Mouse (Mus musculus) cerebellum, adult 11-12 months (tissue): ENCODE measurements around the gene Maco1.

Experiments
- DNase-seq: peaks from one replicate; pipeline ENCODE4 v3.0.0; 2022

Gene Maco1

DNA sequence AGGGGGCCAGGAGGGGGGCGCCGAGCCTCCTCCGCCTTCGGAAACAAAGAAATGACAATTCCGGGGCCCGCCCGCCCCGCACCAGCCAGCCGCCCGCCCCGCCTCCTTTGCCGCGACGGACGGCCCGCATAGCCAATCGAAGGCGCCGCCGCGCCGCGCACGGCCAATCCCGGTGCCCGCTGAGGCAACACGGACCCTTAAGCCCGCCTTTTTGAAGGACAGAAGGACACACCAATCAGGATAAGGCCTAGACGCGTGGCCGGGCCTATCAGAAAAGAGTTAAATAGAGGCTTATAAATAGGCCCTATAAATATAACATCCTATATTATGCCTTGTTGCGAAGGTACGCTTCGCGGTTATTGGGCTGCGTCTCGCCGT is at the start of gene Maco1:
Gene Maco1 (minus strand): TSS at position 87 of the 378 bp plus-strand sequence.
- peak; percentile 99 for DNase-seq

DNA sequence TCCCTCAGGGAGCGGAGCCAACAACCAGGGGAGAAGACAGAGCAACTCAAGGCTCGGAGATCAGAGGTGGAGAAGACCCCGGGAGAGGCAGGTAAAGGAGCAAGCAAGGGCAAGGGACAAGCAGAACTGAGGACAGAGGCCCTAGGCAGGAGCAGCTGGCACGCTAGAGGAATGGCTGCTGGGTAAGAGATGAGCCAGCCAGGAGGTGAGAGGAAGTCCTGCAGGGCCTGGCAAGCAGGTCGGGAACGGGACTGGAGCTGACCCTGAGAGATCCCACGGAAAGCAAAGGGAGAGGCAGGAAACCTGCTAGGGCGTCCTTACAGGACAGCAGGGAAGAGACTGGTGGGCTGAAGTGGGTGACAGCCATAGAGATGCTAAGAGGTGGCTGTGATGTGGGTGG is 48.0 kb upstream of the Maco1 start:
- peak; percentile 54 for DNase-seq

DNA sequence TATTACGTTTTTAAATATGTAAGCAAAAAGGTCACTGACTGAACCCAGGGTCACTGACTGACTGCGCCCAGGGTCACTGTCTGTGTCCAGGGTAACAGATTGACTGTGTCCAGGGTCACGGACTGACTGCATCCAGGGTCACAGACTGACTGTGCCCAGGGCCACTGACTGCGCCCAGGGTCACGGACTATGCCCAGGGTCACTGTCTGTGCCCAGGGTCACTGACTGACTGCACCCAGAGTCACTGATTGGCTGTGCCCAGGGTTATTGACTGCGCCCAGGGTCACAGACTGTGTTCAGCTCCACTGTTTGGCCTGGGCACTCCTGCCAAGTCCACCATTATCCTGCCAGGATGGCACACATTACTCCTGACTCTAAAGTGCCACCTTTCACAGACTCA is 44.1 kb upstream of the Maco1 start:
- DNase-seq: no peak

DNA sequence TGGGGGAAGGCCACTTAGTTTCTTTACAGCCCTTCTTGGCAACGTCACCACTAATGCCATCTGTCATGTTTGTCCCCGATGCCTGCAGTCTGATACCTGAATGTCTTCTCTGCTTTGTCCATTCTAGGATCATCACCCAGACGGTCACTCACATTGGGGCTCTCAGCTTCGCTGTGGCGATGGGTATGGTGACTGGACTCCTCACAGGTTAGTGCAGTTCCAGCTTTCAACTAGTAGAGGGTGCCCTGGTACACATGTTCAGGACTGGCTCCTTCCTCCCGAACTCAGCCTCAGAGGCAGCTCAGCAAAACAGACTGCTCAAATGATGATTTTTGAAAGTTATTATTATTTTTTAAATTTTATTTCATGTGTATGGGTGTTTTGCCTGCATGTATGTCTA is 39.0 kb upstream of the Maco1 start:
- peak; percentile 62 for DNase-seq

DNA sequence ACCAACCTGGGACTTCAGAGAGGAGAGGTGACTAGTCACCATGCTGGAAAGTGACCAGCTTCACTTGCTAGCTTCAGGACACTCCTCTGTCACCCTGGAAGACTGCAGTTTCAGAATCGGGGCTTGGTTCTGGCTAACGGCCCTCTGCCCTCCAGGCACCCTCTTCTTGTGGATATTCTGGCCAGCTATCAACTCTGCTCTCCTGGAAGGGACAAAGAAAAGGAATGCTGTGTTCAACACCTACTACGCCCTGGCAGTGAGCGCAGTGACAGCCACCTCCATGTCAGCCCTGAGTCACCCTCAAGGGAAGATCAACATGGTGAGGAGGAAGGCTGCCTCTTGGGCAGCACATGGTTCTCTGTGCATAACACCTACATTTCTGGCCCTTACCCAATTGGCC is 31.2 kb upstream of the Maco1 start:
- DNase-seq: no peak

DNA sequence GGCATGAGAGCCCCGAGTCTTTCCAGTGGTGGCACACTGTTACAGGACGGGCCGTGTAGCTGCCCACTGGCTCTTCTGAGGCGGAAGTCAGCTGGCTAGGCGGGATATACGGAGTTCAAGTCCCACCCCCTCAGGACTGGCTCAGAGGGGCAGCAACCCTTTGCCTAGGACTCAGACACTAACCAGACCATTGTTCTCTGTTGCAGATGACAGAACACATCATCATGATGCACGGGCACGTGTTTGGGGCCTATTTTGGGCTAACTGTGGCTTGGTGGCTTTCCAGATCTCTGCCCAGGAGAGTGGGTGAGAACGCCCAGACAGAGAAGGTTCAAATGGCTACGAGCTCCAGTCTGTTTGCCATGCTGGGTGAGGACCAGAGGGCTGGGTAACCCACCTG is 30.7 kb upstream of the Maco1 start:
- DNase-seq: no peak

DNA sequence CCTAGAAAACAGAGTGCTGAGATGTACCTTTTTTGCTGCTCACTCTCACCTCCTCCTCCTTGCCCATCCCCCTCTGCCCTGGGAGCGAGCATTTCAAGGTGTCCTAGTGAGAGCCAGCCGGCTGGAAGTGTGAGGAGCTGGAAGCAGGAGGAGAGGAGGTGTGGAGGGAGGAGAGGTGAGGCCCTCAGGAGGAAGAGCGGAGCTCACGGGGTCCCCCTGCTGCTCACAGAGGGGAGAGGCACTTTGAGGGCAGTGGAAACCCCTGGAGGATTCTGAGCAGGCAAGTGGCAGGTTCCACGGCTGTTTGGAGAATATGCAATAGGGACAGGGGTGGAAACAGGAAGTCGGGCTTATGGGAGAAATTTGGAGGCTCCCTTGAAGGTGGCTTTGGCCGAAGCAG is 30.1 kb upstream of the Maco1 start:
- DNase-seq: no peak

DNA sequence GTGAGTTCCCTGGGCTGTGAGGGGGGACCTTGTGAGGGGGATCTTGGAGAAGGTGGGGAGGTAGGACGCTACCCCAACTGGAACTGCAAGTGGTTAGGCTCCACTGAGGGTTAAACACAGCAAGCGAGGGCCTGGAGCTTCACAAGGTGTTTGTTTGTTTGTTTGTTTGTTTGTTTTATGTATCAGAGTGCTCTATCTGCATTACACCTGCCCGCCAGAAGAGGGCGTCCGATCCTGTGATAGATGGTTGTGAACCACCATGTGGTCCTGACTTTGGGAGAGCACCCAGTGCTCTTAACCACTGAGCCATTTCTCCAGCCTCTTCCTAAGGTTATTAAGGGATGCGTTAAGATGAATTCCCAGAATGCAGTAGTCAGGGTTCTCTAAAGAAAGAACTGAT is 26.9 kb upstream of the Maco1 start:
- no peak for DNase-seq

DNA sequence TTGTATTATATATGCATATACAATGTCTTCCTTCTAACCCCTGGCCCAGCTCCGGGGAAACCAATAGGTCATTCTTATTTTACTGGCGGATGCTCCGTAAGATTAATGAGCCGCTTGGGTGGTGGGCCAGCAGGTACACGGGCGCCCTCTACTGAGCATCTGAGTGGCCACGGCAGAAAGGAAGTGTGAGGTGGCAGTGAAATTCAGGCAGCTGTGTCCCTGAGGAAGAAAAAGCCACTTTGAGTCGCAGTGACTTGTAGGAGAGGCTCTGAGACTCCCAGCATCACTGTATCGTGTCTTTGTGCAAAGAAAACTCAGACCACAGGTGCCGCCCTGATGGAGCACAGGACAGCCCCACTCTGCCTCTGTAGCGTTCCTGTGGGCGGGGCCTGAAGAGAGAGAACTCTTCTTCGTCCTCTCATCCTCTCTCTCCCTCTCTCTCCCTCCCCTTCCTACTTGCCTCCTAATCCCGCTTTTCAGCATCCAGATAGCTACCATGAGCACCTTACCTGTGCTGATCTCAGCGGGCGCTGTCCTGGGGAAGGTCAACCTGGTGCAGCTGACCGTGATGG is 26.4 kb upstream of the Maco1 start:
- peak; percentile 63 for DNase-seq

DNA sequence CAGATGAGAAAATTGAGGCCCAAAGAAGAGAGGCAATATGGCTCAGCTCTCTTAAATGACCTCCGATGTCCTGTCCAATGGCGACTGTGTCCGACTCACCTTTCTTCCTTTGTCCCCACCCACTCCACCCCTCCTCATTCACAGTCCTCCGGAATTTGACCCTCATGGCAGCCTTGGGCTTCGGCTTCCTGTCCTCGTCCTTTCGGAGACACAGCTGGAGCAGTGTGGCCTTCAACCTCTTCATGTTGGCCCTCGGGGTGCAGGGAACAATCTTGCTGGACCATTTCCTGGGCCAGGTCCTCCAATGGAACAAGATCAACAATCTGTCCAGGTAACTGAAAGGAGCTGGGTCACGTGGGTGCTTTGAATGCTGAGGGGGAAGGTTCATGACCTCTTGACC is 23.0 kb upstream of the Maco1 start:
- no peak for DNase-seq

DNA sequence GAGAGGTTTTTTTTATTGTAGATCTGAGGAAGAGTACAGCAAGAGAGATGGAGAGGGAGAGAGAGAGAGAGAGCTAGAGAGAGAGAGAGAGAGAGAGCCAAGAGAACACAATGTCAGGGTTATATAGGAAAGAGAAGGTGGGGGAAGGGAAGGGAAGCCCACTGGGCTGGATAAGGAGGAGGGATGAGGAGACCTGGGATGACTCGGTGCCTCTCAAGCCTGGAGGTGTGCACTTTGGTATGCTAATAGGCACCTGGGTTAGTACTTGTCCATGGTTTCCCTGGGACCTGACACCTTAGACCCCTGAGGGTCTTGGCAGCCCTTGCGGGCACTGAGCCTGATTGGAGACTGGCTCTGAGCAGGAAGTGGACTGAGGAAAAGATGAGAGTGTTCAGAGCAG is 18.8 kb upstream of the Maco1 start:
- DNase-seq: no peak

DNA sequence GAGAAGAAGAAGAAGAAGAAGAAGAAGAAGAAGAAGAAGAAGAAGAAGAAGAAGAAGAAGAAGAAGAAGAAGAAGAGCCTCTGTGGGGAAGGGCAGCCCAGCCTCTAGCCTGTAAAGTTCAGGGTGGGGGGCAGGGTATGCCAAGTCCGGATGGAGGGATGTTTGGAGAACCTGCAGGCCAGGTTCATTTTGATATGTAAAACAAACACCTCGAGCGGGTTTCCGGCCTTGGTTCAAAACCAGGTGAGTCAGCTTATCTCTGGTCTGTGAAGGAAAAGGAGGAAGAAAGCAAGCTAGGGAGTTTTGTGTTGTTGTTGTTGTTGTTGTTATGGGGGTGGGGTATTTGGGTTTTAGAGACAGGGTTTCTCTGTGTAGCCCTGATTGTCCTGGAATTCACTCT is 18.3 kb upstream of the Maco1 start:
- no peak for DNase-seq

DNA sequence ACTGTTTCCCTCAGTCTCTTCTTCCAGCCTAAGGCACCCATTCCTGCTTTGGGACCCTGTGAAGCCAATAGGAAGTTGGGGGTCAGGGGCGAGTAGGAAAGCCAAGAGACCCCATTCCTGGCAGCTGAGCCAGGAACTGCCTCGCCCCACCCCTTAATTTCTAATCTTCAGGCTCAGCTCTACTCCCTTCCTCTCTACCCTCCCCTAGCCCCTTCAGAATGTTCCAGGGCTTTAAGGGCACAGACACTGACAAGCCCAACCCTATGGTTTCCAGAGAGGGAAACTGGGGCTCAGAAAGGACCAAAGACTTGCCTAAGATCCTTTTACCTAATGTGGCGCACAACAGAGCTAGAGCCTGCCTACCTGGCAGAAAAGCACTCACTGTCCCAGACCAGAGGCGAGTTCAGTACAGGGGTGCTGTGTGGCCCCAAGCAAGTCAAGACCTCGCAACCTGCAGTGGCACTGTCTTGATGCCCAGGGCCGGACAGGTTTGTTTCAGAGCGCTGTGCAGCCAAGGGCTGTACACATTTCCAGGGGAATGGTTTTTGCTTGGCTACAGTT is 16.8 kb upstream of the Maco1 start:
- no peak for DNase-seq

DNA sequence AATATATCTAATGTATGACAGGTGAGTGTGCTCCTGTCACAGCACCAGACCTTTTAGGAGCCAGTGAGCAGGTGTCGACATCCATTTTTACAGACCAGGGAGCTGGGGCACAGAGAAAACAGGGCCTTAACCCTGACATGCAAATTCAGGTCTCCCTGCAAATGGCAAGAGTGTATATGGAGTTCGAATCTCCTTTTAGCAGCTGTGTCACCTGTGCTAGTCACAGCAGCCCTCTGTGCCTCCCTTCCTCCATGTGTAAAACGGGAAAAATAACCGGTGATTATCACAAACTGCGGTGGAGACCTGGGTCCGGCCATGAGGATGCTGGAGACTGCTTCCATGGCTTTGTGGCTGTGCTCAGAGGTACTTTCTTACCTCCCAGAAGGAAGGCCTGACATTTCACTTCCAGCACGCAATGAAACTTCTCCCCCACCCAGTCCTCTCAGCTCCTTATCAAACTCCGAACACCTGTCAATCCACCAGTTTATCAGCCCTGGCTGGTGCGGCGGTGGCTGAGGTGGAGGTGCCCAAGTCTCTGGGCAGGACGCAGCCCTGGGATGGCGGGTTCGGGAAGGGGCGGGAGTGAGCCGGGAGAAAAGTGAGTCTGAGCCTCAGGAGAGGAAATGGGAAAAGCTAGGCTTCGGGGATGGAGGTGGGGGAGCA is 16.1 kb upstream of the Maco1 start:
- no peak for DNase-seq

DNA sequence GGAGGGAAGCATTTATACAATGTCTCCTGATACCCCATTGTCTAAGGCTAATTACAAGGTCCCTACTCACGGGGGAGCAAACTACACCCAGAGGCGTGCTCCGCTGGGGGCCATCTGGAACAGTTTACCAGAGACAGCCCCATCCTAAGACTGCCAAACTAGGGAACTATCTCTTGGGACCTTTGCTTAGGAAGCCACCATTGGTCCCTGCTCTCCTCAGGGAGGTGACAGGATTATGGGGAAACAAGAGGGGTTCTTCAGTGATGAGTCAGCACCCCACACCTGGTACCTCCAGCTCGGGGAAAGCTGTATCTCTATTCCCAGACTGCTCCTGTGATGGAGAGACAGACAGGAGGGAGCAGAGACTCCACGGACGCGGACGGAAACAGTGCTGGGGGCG is 15.3 kb upstream of the Maco1 start:
- no peak for DNase-seq

DNA sequence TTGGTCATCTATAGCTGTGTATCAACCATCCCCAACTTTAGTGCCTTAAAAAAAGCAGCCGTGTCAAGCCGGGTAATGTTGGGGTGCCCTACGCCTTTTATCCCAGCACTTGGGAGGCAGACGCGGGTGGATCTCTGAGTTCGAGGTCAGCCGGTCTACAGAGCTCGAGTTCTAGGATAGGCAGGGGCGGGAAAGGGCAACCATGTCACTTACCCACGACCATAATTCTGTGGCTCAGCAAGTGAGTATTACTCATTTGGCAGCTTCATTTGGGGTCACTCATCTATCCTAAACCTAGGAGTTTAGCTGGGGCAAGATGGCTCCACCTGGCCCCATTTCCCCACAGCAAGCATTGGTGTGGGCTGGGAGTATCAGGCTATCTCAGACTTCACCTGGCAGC is 14.9 kb upstream of the Maco1 start:
- no peak for DNase-seq

DNA sequence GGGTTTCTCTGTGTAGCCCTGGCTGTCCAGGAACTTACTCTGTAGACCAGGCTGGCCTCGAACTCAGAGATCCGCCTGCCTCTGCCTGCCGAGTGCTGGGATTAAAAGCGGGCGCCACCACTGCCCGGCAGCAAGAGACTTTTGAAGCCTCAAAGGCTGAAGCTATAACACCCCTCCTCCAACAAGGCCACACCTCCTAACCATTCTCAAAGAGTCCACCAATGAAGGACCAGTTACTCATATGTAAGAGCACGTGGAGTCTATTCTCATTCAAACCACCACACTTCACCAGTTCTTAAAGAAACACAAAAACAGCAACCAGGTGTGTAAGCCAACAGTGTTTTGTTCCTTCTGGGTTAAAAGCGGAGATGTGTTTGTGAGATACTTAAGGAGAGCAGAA is 14.5 kb upstream of the Maco1 start:
- DNase-seq: no peak

DNA sequence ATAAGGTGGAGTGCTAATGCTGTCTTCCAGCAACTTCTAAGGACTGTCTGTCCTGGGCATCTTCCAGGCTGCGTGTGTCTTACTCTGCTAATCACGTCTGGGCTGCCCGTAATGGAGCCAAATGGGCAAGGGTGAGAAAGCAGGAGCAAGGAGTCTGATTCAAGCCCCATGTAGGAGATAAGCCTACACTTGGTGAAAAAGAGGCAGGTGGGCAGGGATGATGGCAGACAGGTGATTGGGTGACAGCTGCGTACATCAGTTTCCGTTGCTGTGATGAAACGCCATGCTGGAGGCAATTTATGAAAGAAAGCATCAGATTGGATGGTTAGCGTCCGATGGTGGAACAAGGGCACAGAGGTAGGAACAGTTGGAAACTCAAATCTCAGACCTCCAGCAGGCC is 14.1 kb upstream of the Maco1 start:
- no peak for DNase-seq

DNA sequence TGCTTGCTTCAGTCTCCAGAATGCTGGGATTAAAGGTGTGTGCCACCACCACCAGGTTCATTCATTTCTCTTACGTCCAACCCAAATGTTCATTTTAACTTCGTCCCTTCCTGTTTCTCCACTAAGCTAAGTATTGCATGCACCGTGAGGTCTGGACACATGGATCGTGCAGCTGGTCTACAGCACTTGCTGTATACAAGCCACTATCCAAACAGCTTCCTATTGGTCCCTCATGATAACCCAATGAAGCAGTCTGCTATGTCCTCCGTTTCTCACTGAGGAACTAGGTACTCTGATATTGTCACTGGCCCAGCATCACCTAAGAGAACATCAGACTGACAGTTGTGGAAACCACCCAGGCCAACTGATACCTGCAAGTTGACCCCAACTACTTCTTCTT is 12.6 kb upstream of the Maco1 start:
- DNase-seq: no peak

DNA sequence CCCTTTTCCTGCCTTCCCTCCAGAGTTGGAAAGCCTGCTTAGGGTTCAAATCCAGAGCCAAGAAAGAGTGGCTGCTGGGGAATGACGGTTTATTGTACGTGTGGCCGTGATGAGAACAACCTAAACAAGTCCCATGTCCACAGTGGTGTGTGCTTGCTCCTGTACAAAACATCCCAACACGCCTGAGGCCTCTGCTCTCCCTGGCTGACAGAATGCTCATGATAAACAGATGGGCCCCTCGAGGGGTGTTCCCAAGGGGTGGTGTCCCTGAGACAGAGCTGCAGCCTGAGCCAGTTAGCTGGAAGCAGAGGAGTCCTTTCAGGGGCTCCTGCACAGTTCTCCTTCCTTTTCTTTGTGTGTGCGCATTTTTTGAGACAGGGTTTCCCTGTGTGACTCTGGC is 12.2 kb upstream of the Maco1 start:
- DNase-seq: no peak

DNA sequence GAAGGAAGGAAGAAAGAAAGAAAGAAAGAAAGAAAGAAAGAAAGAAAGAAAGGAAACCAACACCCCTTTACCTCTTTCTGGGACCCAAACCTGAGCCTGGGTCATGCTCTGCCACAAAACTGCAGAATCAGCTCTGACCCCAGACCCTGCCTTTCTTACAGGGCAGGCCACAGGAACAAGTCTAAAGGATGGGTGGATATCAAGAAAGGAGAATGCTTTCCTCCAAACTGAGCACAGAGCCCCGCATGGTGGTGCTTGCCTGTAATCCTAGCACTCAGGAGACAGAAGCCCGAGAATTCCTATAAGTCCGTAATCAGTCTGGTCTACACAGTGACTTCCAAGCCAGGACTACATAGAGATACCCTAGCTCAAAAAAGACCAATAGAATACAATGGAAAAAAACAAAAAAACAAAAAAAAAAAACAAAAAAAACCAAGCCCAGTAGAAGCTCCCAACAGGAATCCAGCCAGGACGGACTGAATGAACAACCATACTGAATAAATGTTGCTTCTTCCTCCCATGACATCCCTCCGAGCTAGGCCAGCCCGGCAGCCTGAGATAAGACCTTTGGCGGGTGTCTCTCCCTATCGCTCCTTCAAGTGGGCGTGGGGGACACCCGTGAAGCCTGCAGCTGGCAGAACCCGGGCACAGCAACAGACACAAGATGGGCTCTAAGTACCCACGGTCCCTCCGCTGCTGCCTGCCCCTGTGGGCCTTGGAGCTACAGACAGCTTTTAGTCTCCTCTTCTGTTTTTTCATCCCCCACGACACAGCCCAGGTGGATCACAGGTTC is 11.0 kb upstream of the Maco1 start, which contains the start of gene Rhd:
Gene Rhd (plus strand): TSS at position 600 of the 793 bp plus-strand sequence.
- DNase-seq: no peak

DNA sequence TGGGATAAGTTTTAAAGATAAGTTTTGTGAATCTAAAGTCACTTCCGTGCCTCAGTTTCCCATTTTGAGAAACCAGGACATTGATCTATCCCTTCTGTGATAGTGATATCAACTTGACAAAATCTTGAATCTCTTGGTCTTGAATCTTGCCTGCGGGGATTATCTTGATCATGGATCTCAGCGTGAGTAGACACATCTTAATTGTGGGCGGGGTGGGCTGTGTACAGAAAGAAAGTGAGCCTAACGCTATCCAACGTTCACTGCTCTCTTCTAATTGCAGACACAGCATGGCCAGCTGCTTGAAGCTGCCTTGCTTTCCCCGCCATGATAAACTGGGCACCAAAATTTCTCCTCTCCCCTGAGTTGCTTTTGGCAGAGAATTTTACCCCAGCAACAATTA is 9.9 kb upstream of the Maco1 start:
- DNase-seq: no peak

DNA sequence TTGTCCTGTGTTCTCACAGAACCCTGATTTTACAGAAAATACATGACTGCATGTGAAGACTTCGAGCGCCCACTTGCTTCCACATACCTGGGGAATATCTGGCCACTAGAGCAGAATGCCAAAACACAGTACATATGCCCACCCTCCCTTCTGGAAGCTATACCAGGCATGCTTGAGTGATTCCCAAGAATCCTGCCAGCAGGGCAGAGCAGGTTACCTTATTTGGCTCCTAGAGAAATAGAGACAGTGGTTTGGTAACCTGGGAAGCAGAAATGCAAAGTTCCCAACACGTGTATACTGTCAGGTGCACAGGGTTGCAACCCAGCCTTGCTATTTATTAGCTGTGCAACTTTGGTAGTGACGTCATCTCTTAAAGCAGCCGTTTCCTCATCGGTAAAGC is 8.7 kb upstream of the Maco1 start:
- DNase-seq: no peak

DNA sequence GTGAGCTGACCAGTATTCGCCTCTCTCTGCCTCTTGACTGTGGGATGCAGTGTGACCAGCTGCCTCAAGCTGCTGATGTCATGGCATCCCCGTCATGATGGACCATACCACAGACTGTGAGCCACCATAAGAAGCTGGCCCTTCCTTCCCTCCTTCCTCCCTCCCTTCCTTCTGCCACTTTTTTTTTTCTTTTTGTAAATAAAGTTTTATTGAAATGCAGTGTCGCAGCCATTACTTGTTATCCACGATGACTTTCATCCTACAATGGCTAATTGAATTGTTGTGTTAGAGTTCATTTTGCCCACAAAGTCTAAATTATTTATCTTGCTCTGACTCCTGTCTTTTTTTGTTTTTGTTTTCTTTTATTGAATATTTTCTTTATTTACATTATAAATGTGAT is 5.3 kb upstream of the Maco1 start:
- DNase-seq: no peak
